Mouse (Mus musculus): Measurements from ENCODE around the gene Usp49. TPM values are rescaled to one million over a fixed set of nuclear protein-coding genes. Genes with fewer than 3 reads are reported as not detected.
"Not testable (repeated sequence)": the region's sequence is repeated elsewhere in the genome, so short reads cannot be mapped to it uniquely, and the experiment has no call there.

The Usp49 gene
- polyA plus RNA-seq, 1 experiment from 2014 or later: 4.1 TPM

DNA sequence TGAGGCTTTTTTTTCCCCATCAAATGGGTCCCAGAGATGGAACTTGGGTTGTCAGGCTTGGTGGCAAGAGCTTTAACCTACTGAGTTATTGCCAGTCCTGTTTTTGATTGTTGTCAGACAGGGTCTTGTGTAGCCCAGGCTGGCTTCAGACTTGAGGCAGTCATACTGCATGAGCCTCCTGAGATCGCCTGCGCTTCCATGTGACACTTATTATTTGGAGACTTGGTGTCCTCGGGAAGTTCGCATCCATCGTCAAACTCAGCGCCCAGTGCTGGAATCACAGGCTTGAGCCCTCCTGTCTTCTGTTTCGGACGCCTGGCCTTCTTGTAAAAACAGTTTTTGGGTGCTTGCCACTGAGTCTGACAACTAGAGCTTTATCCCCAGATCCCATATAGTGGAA lies 14.4 kb upstream of the Usp49 start:
- H3K27ac ChIP-seq (replicated peaks): no peak overlapping the region
- H3K4me3 ChIP-seq: no peak overlapping the region
- no peaks in the 10 kb centered on the region for H3K9me3 ChIP-seq
- peaks cover 13% of the 10 kb centered on the region for H3K4me1 ChIP-seq
- WGBS: 95% methylated on average over 8 of the region's 8 CpGs
- peaks cover 81% of the 10 kb centered on the region for H3K36me3 ChIP-seq (replicated peaks)
- DNase-seq (ENCODE audit: low spot score): no peak
- no peaks in the 10 kb centered on the region for H3K27me3 ChIP-seq (replicated peaks; ENCODE audit: low read depth, poor library complexity, severe bottlenecking)

- Histone ChIP-seq H3K27me3 (replicated peaks; ENCODE audit: low read depth, poor library complexity, severe bottlenecking) (no peaks in the 10 kb centered on the region), H3K4me1 (peaks cover 13% of the 10 kb centered on the region), H3K4me3 (no peak overlapping the region), H3K27ac (replicated peaks) (no peak overlapping the region), H3K36me3 (replicated peaks) (peaks cover 86% of the 10 kb centered on the region), H3K9me3 (no peaks in the 10 kb centered on the region)
- DNase-seq (ENCODE audit: low spot score): no peak
- 89% methylated on average over 4 of the region's 4 CpGs for WGBS
These were observed 13.8 kb upstream of the Usp49 start for GRCm38 (mm10) chr17:47616652-47617051.

DNA sequence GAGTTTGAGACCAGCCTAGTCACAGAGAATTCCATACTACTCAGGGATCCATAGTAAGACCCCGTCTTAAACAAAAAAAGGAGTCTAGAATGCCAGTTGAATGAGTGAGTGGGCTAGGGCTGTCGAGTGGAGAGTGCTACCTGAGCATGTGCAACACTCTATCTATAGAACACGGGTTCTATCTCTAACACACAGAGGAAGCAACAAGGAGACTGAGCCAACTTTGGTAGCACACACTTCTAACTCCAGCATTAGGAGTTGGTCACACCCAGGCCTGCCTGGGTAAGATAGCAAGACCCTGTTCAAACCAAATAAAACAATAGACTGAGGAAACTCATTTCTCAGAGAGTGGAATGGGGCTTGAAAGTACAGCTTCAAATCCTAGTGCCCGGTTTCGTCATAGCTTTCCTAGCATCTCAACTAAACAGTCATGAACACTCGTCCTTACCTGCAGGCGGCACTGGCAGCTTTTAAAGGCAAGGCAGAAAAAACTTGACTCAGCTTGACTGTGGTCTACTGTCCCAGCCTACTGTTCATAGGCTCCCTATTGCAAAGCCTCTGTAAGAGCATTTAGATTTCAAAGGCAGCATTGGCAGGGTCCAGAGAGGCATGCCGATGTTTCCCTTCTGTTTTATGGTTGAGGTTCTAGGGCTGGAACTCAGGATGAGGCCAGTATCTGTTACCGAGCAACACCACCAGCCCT lies 12.7 kb upstream of the Usp49 start:
- 90% methylated on average over 9 of the region's 9 CpGs for WGBS
- H3K27me3 ChIP-seq (replicated peaks; ENCODE audit: low read depth, poor library complexity, severe bottlenecking): no peaks in the 10 kb centered on the region
- peaks cover 3% of the 10 kb centered on the region for H3K4me1 ChIP-seq
- no peak for DNase-seq (ENCODE audit: low spot score)
- H3K36me3 ChIP-seq (replicated peaks): peaks cover 95% of the 10 kb centered on the region
- H3K27ac ChIP-seq (replicated peaks): no peak overlapping the region
- H3K4me3 ChIP-seq: no peak overlapping the region
- no peaks in the 10 kb centered on the region for H3K9me3 ChIP-seq

GRCm38 (mm10) chr17:47618556-47619311 lies 11.8 kb upstream of the Usp49 start:
- Histone ChIP-seq H3K27me3 (replicated peaks; ENCODE audit: low read depth, poor library complexity, severe bottlenecking) (no peaks in the 10 kb centered on the region), H3K4me3 (no peak overlapping the region), H3K36me3 (replicated peaks) (peaks cover 96% of the 10 kb centered on the region), H3K27ac (replicated peaks) (no peak overlapping the region), H3K4me1 (no peaks in the 10 kb centered on the region), H3K9me3 (no peaks in the 10 kb centered on the region)
- WGBS: 92% methylated on average over 13 of the region's 13 CpGs
- no peak for DNase-seq (ENCODE audit: low spot score)

- H3K36me3 ChIP-seq (replicated peaks): peaks cover 94% of the 10 kb centered on the region
These were observed 7.5 kb upstream of the Usp49 start for GRCm38 (mm10) chr17:47622912-47623554.

DNA sequence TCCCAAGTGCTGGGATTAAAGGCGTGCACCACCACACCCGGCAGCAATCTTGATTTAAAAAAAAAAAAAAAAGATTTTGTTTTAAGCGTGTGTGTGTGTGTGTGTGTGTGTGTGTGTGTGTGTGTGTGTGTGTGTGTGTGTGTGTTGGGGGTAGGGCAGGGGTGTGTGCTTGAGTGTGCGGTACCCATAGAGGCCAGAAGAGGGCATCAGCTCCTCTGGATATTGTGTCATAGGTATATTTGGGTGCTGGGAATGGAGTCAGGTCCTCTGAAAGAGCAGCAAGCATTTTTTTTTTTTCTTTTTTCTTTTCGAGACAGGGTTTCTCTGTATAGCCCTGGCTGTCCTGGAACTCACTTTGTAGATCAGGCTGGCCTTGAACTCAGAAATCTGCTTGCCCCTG lies 5.9 kb upstream of the Usp49 start:
- H3K36me3 ChIP-seq (replicated peaks): peaks cover 82% of the 10 kb centered on the region
- H3K9me3 ChIP-seq; H3K27ac ChIP-seq (replicated peaks); H3K4me1 ChIP-seq; H3K4me3 ChIP-seq; H3K27me3 ChIP-seq (replicated peaks; ENCODE audit: low read depth, poor library complexity, severe bottlenecking); DNase-seq (ENCODE audit: low spot score): not testable (repeated sequence)
- WGBS: 88% methylated on average over 5 of the region's 5 CpGs

More at GRCm38 (mm10) chr17:47622912-47623554, 7.5 kb upstream of the Usp49 start:
- Histone ChIP-seq H3K27ac (replicated peaks) (no peak overlapping the region), H3K4me3 (no peak overlapping the region), H3K4me1 (peaks cover 2% of the 10 kb centered on the region), H3K27me3 (replicated peaks; ENCODE audit: low read depth, poor library complexity, severe bottlenecking) (no peaks in the 10 kb centered on the region), H3K9me3 (no peaks in the 10 kb centered on the region)
- 93% methylated on average over 14 of the region's 14 CpGs for WGBS
- no peak for DNase-seq (ENCODE audit: low spot score)

DNA sequence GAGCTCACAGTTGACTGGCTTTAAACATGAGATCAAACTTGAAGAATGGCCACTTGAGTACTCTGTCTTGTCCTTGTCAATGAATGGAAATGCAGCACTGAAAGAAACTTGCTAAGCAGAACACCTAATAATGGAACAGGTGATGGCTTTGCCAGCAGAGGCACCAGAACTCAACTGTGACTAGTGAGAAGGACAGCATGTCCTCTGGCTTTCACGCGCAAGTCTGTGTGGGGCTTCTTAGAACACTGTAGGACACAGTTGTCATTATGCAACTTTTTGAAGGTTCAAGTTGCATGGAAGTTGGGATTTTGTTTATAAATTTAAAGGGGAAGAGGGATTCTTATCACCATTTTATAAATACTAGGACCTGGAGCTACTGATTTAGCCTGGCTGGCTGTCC lies 5.4 kb upstream of the Usp49 start:
- H3K4me1 ChIP-seq: peaks cover 12% of the 10 kb centered on the region
- no peak overlapping the region for H3K4me3 ChIP-seq
- DNase-seq (ENCODE audit: low spot score): no peak
- 96% methylated on average over 2 of the region's 2 CpGs for WGBS
- no peaks in the 10 kb centered on the region for H3K9me3 ChIP-seq
- no peak overlapping the region for H3K27ac ChIP-seq (replicated peaks)
- no peaks in the 10 kb centered on the region for H3K27me3 ChIP-seq (replicated peaks; ENCODE audit: low read depth, poor library complexity, severe bottlenecking)
- peaks cover 77% of the 10 kb centered on the region for H3K36me3 ChIP-seq (replicated peaks)

DNA sequence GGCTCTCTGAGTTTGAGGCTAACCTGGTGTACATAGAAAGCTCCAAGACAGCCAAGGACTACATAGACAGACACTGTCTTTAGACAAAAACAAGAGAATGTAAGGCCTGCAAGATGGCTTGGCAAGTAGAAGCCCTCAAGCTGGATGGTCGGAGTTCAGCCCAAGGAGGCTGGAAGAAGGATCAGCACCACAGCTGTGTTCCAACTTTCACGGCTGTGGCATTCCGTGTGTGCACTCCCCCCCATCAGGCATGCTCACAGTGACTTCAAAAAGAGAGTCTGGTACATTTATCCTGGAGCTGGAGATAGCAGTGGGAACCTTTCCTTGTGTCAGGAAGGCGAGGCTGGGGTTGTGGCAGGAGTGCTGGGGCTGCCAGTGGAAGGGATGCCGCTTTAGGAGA lies 4.5 kb upstream of the Usp49 start:
- Histone ChIP-seq H3K4me3 (no peak overlapping the region), H3K27me3 (replicated peaks; ENCODE audit: low read depth, poor library complexity, severe bottlenecking) (no peaks in the 10 kb centered on the region), H3K9me3 (no peaks in the 10 kb centered on the region), H3K4me1 (peaks cover 22% of the 10 kb centered on the region), H3K27ac (replicated peaks) (no peak overlapping the region), H3K36me3 (replicated peaks) (peaks cover 67% of the 10 kb centered on the region)
- WGBS: 89% methylated on average over 5 of the region's 5 CpGs
- DNase-seq (ENCODE audit: low spot score): no peak

- H3K4me3 ChIP-seq: peak overlapping the region; percentile 73; the same call in 1 of the 2 replicates
- DNase-seq (ENCODE audit: low spot score): no peak
- 83% methylated on average over 2 of the region's 2 CpGs for WGBS
- H3K9me3 ChIP-seq: no peaks in the 10 kb centered on the region
- no peaks in the 10 kb centered on the region for H3K27me3 ChIP-seq (replicated peaks; ENCODE audit: low read depth, poor library complexity, severe bottlenecking)
- H3K4me1 ChIP-seq: peaks cover 36% of the 10 kb centered on the region
- H3K27ac ChIP-seq (replicated peaks): no peak overlapping the region
- peaks cover 50% of the 10 kb centered on the region for H3K36me3 ChIP-seq (replicated peaks)
These were observed 2.7 kb upstream of the Usp49 start for GRCm38 (mm10) chr17:47627791-47628190.

GRCm38 (mm10) chr17:47628851-47629676 lies 1.4 kb upstream of the Usp49 start:
- no peaks in the 10 kb centered on the region for H3K27me3 ChIP-seq (replicated peaks; ENCODE audit: low read depth, poor library complexity, severe bottlenecking)
- H3K4me1 ChIP-seq: peaks cover 36% of the 10 kb centered on the region
- H3K4me3 ChIP-seq: peak overlapping the region; percentile 73
- peaks cover 37% of the 10 kb centered on the region for H3K36me3 ChIP-seq (replicated peaks)
- WGBS: under 1% methylated on average over 63 of the region's 63 CpGs
- DNase-seq (ENCODE audit: low spot score): peak; percentile 98
- H3K9me3 ChIP-seq: no peaks in the 10 kb centered on the region
- peak overlapping the region; percentile 92 for H3K27ac ChIP-seq (replicated peaks)

DNA sequence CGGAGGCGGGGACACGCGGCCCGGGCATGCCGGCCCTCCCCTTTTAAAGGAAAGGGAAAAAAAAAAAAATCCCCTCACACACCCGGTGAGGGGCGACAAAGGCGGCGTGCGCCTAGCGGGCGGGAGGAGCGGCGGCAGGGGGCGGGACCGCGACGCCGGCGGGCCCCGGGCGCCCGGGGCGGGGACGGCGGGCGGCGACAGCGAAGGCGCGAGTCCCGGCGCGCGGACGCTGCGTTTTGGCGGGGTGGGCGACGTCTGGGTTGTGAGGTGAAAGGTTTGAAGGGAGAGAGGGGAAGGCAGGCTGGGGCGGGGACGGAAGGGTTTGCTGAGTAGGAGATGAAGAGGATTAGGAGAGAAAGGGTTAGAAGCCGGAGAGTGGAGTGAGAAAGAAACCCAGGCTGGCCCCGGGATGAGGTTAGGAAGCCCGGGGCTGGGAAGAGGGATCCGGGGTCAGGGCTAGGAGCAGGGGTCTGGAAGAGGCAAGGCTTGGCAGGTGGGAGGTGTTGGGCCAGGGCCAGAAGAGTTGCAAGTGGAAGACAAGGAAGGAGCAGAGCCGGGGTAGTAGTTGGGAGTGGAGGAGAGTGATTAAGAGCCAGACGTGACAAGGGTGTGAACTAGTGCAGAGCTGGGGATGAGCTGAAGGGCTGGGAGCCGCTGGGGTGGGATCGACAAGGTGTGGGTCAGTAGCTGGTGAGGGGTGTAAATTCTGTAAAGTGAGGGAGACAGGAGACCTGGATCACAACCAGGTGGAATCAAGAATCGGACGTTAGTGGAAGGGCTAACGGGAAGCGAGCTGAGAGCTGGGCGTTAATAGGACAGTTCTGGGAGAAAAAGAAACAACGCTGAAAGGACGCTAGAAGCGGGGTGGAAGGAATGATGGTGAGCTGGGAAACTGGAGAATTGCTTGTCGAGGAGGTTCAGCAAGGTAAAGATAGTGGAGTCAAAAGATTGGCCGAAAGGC lies 493 bp upstream of the Usp49 start:
- H3K4me1 ChIP-seq: peaks cover 36% of the 10 kb centered on the region
- peak overlapping the region; percentile 73 for H3K4me3 ChIP-seq
- H3K36me3 ChIP-seq (replicated peaks): peaks cover 27% of the 10 kb centered on the region
- H3K27me3 ChIP-seq (replicated peaks; ENCODE audit: low read depth, poor library complexity, severe bottlenecking): no peaks in the 10 kb centered on the region
- DNase-seq (ENCODE audit: low spot score): no peak
- H3K9me3 ChIP-seq: no peaks in the 10 kb centered on the region
- WGBS: under 1% methylated on average over 61 of the region's 61 CpGs
- H3K27ac ChIP-seq (replicated peaks): peak overlapping the region; percentile 92
